Mouse (Mus musculus): ENCODE results near the gene Hspd1.

DNA sequence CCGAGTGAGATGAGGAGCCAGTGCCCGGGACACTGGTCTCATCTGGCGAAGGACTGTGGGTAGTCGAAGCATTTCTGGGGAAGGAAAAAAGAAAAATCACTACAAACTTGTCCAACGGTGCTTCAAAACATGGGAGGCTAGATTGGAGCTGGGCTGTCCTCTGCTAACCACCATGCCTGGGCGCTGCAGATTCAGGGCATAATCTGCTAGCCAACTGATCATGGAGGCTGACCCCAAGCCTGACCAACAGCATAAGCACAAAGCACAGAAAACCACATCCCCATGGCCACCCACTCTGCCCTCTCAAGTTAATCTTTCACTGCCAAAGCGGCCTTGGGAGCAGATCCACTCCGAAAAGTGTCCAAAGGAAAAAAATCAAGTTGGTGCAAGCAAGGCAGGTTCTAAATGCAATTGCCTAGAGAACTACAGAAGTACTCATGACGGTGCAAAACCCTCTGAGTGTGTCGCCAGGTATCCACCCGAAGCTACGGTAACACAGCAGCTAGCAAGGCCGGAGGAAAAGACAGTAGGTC is 1.1 kb downstream of the Hspd1 start:
- no peak for TF ChIP-seq EP300 (optimal IDR thresholded peaks at IDR 0.05)
- TF ChIP-seq CTCF (IDR thresholded peaks at IDR 0.05; ENCODE audit: low read depth) = no peak
